Mouse (Mus musculus) embryonic fibroblast, embryonic 13.5 days (primary cell): Measurements from ENCODE around the gene Wdr5.

Experiments used
- CTCF ChIP-seq: IDR thresholded peaks from 2 replicates; pipeline ENCODE4 v1.5.1; 2011; ENCODE audit warnings: mild to moderate bottlenecking, control low read depth, low read length, moderate library complexity, borderline replicate concordance; ENCODE audit not compliant: insufficient read depth
- POLR2A ChIP-seq: IDR thresholded peaks from 2 replicates; pipeline ENCODE4 v1.6.1; 2011; ENCODE audit warnings: low read depth, mild to moderate bottlenecking, control low read depth, low read length, moderate library complexity

DNA sequence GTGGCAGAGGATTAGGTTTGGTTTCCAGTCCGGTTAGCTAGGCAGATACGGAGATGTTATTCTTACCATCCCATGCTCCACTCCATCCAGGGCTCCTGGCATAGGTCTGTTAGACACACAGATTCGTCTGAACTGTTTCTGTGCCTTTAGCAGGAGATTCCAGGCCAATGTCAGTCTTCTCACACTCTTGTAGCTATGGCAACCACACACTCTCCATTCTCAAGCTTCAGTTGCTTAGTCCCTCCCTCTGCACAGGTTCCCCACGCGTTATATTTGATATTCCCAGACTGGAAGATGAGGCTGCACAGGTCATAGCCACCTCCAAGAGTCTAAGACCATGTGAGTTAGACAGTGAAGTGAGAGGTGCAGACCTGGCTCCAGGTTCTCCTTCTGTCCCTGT is 1.1 kb upstream of the Wdr5 start:
- TF ChIP-seq CTCF (no peak), POLR2A (no peak)
